Mouse (Mus musculus) heart, postnatal 0 days (tissue): ENCODE data around the gene Gm2310.

ENCODE experiments used
- CTCF ChIP-seq: IDR thresholded peaks from 2 replicates; pipeline ENCODE4 v1.5.1; 2016; ENCODE audit warnings: antibody characterized with exemption, control low read depth, low read depth
- EP300 ChIP-seq: IDR thresholded peaks from 2 replicates; pipeline ENCODE4 v1.6.1; 2016; ENCODE audit warnings: antibody characterized with exemption, low read depth

DNA sequence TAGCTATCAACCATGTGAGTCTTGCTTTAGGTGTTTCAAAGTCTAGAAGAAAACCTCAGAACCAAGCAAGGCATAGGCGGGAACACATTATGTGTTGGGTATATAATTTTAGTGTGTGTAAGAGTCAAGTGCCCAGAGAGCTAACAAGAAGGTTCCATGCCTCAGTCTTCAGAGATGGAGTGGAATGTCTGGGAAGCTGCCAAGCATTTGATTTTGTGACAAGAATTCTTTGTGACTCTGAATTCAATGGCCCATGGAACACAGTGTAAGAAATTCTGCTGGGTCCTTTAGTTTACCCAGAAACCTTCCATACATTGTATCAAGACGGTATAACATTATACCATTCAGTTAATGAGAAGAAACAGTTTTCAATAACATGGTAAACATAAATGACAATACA lies 17.3 kb downstream of the Gm2310 start:
- no peak for TF ChIP-seq CTCF
- no peak for TF ChIP-seq EP300
